Mouse (Mus musculus) liver, adult 2 months (tissue): Measurements from ENCODE around the gene G430095P16Rik. TPM values are rescaled to one million over a fixed set of nuclear protein-coding genes. Genes with fewer than 3 reads are reported as not detected.

Source experiments
- DNase-seq: peaks from one replicate; pipeline ENCODE4 v3.0.0-alpha.2; 2011; ENCODE audit warnings: low read depth, low spot score; ENCODE audit errors: extremely low read depth
- H3K27ac ChIP-seq: fragments of 200-500 bp; replicated peaks from 2 replicates; pipeline ENCODE4 v1.5.1; 2012; ENCODE audit warnings: low read depth, mild to moderate bottlenecking, control low read depth, inconsistent platforms, low read length; ENCODE audit not compliant: insufficient read depth
- H3K27me3 ChIP-seq: fragments of 200-500 bp; 2 replicates; pipeline ENCODE4 v1.6.1; 2012; ENCODE audit warnings: mild to moderate bottlenecking, moderate library complexity, low read length, inconsistent platforms; ENCODE audit not compliant: control insufficient read depth, insufficient read depth
- H3K36me3 ChIP-seq: fragments of 200-500 bp; 2 replicates; pipeline ENCODE4 v1.6.1; 2012; ENCODE audit warnings: low read length, inconsistent platforms; ENCODE audit not compliant: control insufficient read depth, insufficient read depth
- H3K4me1 ChIP-seq: fragments of 200-500 bp; 2 replicates; pipeline ENCODE4 v1.6.1; 2011; ENCODE audit warnings: low read length; ENCODE audit not compliant: control insufficient read depth, insufficient read depth
- H3K4me3 ChIP-seq: fragments of 200-500 bp; 2 replicates; pipeline ENCODE4 v1.5.1; 2011; ENCODE audit warnings: low read depth, mild to moderate bottlenecking, control low read depth, low read length, moderate library complexity; ENCODE audit not compliant: insufficient read depth
- H3K79me2 ChIP-seq: fragments of 200-500 bp; 2 replicates; pipeline ENCODE4 v1.6.1; 2012; ENCODE audit warnings: inconsistent platforms, mild to moderate bottlenecking, low read length, moderate library complexity; ENCODE audit not compliant: control insufficient read depth, insufficient read depth
- H3K9ac ChIP-seq: fragments of 200-500 bp; 2 replicates; pipeline ENCODE4 v1.6.1; 2012; ENCODE audit warnings: low read depth, mild to moderate bottlenecking, control low read depth, inconsistent platforms, low read length
- CTCF ChIP-seq: fragments of 200-500 bp; IDR thresholded peaks from 2 replicates; pipeline ENCODE4 v1.5.1; 2011; ENCODE audit warnings: low read depth, low read length, control low read depth
- POLR2A ChIP-seq: fragments of 200-500 bp; IDR thresholded peaks from 2 replicates; pipeline ENCODE4 v1.6.1; 2011; ENCODE audit warnings: low read length, control low read depth; ENCODE audit not compliant: insufficient read depth; ENCODE audit errors: extremely low read depth
- WGBS: fragments of 180-500 bp; shearing (Covaris S2); methylation state at CpG from one replicate; pipeline ENCODE4 v1.1.7; 2018; 5-methylcytosine and 5-hydroxymethylcytosine counted together
- polyA plus RNA-seq: library from polyadenylated mRNA; depleted of rRNA; stranded (reverse); fragments of >200 nt; gene quantifications from 2 replicates; pipeline ENCODE4 v1.2.3, GENCODE M21; 2012
- total RNA-seq: library from RNA; depleted of rRNA; stranded (reverse); fragments of >200 nt; gene quantifications from 2 replicates; pipeline ENCODE4 v1.2.3, GENCODE M21; 2014

Gene G430095P16Rik
- total and polyA plus RNA-seq, 2 experiments: not detected

DNA sequence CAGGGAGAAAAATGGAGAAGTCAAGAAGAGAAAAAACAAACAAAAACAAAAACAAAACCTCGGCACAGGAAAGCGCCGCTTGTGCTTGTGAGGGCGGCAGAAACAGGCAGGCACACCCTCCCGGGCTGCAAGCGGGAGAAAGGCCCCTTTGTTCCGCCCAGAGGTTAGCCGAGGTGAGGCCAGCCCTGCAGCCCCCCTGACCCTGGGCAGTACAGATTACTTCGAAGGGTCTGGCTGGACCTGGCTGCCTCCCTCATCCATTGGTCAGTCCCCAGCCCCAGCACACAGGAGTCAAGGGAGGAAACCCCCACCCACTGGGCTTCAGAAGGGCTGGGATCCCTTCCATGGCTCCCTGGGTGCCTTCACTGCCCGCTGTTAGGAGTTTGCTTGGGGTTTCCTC lies 15.5 kb downstream of the G430095P16Rik start:
- DNase-seq: no peak
- Histone ChIP-seq H3K27me3 (no peaks in the 10 kb centered on the region), H3K79me2 (peaks cover 55% of the 10 kb centered on the region), H3K27ac (no peak overlapping the region), H3K9ac (no peak overlapping the region), H3K4me1 (peaks cover 8% of the 10 kb centered on the region), H3K4me3 (no peak overlapping the region), H3K36me3 (no peaks in the 10 kb centered on the region)
- 71% methylated on average over 10 of the region's 10 CpGs for WGBS
- no peak for TF ChIP-seq POLR2A
- no peak for TF ChIP-seq CTCF

DNA sequence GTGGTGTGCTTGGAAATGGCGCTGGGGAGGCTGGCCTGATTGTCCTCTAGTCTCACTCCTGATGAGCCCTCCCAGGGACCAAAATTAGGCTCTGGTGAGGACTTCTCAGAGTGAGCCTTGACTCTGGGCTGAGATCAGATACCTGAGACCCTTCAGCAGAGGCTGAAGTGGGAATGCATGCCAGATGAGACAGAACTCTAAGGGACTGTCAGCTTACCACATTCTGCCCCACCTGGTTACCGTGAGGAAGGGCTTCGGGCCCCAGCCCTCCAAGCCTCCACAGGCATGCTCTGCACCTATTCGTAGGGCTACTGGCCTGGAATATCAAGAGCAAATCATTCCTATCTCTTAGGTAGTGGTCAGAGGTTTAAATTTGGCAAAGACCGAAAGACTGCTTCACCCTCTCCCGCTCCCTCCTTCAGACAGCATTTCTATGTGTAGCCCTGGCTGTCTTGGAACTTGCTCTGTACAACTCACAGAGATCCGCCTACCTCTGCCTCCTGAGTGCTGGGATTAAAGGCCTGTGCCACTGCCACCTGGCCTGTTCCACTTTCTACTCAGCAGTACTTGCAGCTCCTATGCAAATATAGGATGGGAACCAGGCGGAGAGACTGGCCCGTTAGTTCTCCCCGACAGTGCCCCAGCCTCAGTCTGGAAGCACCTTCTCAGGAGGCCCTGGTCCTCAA lies 16.1 kb downstream of the G430095P16Rik start:
- no peak overlapping the region for H3K27ac ChIP-seq
- H3K79me2 ChIP-seq: peaks cover 56% of the 10 kb centered on the region
- peaks cover 14% of the 10 kb centered on the region for H3K4me1 ChIP-seq
- H3K9ac ChIP-seq: no peak overlapping the region
- DNase-seq: no peak
- no peaks in the 10 kb centered on the region for H3K36me3 ChIP-seq
- WGBS: 90% methylated on average over 10 of the region's 10 CpGs
- H3K27me3 ChIP-seq: no peaks in the 10 kb centered on the region
- TF ChIP-seq CTCF (no peak), POLR2A (no peak)
- H3K4me3 ChIP-seq: no peak overlapping the region

GRCm38 (mm10) chr8:84739401-84739742 lies 16.6 kb downstream of the G430095P16Rik start:
- H3K79me2 ChIP-seq: peaks cover 59% of the 10 kb centered on the region
- H3K4me1 ChIP-seq: peaks cover 19% of the 10 kb centered on the region
- WGBS: 28% methylated on average over 1 of the region's 1 CpGs
- H3K27ac ChIP-seq: no peak overlapping the region
- H3K27me3 ChIP-seq: no peaks in the 10 kb centered on the region
- no peak for DNase-seq
- no peak overlapping the region for H3K4me3 ChIP-seq
- no peaks in the 10 kb centered on the region for H3K36me3 ChIP-seq
- TF ChIP-seq POLR2A: no peak
- TF ChIP-seq CTCF: no peak
- H3K9ac ChIP-seq: no peak overlapping the region

GRCm38 (mm10) chr8:84740895-84741843 lies 18.4 kb downstream of the G430095P16Rik start:
- Histone ChIP-seq H3K27me3 (no peaks in the 10 kb centered on the region), H3K4me3 (no peak overlapping the region), H3K79me2 (peaks cover 57% of the 10 kb centered on the region), H3K4me1 (peaks cover 33% of the 10 kb centered on the region), H3K9ac (no peak overlapping the region), H3K36me3 (no peaks in the 10 kb centered on the region), H3K27ac (no peak overlapping the region)
- TF ChIP-seq CTCF: no peak
- no peak for TF ChIP-seq POLR2A
- WGBS: 52% methylated on average over 13 of the region's 13 CpGs
- no peak for DNase-seq

DNA sequence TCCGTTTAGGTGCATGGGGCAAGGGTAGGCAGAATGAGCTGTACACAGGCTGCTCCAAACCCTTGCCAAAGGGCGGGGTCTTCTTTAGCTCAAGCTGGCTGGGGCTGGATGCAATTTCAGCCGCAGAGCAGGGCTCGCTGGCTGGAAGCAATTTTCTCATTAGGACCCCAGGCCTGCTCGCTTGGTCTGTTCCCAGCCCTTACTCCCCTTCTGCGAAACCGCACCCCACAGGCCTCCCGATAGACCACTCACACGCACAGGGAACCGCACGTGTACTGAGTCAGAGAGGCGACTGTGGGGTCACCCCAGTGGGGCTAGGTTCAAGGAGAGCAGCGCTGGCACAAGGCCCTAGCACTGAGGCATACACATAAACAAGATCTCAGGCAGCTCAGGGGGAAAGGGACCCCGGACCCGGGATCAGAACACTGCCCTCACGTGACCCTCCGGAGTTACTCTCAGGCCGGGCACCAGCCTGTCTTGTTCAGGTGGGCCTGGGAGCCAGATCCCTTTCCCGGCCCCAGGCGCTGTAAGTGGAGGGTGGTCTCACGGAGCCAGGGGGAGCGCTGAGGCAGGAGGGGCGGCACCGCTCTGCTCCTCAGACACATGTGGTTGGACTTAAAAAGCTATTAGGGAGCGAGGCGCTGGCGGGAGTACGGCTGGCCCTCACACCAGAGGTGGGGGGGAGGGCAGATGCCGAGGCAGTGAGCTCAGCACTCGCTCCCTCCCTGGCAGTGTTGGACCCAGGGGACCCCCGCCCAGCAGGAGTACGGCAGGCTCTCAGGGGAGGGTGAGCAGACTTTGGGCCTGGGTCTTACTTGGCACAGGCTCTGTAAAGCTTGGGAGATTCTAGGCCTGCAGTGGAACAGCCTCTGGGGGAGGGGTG lies 19.6 kb downstream of the G430095P16Rik start:
- Histone ChIP-seq H3K79me2 (peaks cover 45% of the 10 kb centered on the region), H3K36me3 (no peaks in the 10 kb centered on the region), H3K27me3 (no peaks in the 10 kb centered on the region), H3K4me1 (peaks cover 36% of the 10 kb centered on the region), H3K27ac (no peak overlapping the region), H3K9ac (no peak overlapping the region), H3K4me3 (no peak overlapping the region)
- no peak for DNase-seq
- TF ChIP-seq CTCF (no peak), POLR2A (no peak)
- 77% methylated on average over 32 of the region's 32 CpGs for WGBS
